Mouse (Mus musculus): ENCODE data around the gene Rps10.

- TF ChIP-seq CTCF (IDR thresholded peaks at IDR 0.05; ENCODE audit: insufficient read depth, low read depth, low read length) (no peak), POLR2A (IDR thresholded peaks at IDR 0.05; ENCODE audit: insufficient read depth, low read depth, low read length) (no peak)
These were observed 20.7 kb upstream of the Rps10 start for GRCm38 (mm10) chr17:27657123-27657522.

All from olfactory bulb, adult 2 months (tissue).